Mouse (Mus musculus) urinary bladder, adult 2 months (tissue): ENCODE results near the gene Mrps34. TPM values are rescaled to one million over a fixed set of nuclear protein-coding genes. Genes with fewer than 3 reads are reported as not detected.
"Not testable (repeated sequence)": the region's sequence is repeated elsewhere in the genome, so short reads cannot be mapped to it uniquely, and the experiment has no call there.

ENCODE experiments used
- DNase-seq: peaks from one replicate; pipeline ENCODE4 v3.0.0; 2022; ENCODE audit warnings: low spot score
- polyA plus RNA-seq: library from polyadenylated mRNA; depleted of rRNA; stranded (reverse); fragments of >200 nt; gene quantifications from 2 replicates; pipeline ENCODE4 v1.2.3, GENCODE M21; 2012; rRNA removed

Gene Mrps34
- polyA plus RNA-seq, 1 experiment = 85.5 TPM

DNA sequence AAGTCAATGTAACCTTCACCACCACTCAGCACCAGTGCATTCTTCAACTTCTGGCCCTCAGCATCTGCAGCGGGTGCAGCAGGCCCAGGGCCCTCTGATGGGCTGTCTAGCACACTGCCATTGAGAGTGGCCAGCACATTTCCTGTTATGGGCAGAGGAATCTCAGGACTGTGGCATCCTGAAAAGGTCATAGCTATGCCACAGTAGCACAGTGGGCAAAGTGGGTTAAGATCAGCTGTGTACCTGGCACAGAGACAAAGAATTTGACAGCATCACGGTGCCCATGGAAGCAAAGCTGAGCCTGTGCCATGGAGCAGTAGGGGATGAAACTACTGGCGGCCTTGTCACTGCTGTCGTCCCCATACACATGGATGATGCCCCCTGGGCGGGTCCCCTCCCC lies 4.2 kb downstream of the Mrps34 start:
- no peak for DNase-seq

DNA sequence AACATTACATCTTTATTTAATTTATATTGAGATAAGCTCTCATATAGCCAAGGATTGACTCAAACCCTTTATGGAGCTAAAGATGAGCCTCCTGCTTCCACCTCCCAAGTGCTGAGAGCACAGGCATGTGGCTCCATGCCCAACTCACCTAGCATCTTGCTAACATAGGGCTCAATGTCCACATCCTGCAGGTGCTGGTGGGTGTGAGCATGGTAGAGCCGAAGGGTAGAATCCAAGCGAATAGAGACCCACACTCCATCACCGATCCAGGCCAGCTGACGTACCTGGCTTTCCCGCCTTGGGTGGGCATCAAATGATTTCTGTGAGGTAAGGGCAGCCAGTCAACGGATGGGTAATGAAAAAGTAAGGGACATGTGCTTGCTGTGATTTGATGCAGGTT lies 5.1 kb downstream of the Mrps34 start:
- no peak for DNase-seq

DNA sequence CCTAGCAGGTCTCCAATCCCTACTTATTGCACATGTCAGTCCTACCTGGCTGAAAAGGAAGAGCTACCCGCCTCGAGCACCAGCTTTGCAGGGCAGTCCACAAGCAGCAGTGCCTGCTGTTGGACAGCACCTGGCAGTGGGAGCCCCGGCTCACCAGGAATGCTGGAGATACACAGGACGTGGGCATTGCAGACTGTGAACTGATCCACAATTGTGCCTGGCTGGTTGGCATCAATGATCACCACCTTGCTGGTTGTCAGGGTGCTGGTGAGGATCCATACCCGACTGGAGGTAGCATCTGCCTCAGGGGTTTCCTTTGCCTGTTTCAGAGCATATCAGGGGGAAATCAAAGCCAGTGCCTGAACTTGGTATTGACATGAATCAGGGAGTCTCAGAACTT lies 7.2 kb downstream of the Mrps34 start:
- no peak for DNase-seq

DNA sequence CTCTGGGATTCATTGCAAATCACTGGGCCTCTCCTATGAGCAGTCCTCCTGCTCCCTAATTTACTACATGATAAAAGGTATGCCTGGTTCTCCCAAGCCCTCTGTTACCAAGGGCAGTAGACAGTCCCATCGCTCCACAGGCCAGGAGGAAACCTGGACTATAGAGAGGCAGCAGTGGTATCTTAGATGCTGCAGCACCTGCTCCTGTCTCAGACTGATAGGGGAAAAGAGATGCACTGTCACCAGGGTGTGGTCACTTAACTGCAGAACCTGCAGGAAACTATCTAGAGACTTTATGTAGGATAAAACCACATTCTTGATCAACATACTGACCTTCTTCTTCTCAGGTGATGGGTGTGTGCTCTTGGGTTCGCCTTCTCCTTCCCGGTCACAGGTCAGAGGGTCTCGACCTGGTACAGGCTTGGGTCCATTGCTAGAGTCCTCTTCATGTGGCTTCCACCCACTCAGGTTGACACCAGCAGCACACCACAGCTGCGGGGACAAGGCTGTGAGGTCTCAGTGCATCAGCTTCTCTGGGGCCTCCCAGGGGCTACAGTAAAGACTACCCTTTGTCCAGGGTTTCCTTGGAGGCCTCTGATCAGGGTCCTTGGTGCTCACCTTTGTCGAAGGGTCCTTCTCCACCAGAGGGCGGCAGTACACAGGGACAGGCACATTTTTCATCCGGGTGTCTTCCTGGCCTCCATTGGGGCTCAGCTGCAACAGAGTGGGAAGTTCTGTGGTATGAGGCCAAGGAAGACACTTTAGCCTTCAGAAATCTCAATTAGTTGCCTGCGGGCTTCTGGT lies 8.0 kb downstream of the Mrps34 start:
- DNase-seq = no peak

DNA sequence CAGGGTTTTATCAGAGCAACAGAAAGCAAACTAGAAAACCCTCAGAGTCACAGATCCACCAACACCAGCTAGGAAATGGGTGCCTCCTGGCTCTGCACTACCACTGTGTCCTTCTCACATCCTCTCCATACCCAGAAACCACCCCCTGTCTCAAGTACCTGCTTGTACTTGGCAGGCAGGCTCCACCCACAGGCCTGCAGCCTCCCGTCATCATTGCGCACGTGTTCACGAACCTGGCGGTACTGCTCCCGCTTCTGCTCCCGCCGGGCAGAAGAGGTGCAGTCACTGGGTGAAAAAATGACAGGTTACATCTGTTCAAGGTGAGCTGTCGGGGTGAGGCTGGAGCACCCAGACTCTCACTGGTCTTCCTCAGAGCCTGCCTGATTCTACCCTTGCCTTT lies 8.9 kb downstream of the Mrps34 start:
- DNase-seq = no peak

DNA sequence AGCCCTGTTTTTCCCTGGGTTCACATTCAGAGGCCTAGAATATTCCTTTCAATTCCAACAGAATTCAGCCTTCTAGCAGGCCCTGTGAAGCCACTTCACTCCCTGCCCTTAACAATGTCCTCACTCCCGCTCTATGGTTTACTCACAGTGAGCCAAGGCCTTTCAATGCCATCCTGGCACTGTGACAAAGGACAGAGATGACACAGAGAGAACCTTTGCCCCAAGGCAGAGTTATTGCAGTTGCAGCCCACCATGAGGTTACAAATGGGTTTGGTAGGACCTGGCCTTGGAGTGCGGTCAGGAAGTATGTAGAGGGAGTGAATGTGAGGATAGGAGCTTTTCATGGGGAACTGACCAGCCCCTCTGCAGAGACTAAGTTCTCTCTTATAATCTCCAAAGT lies 12.7 kb downstream of the Mrps34 start:
- DNase-seq = no peak

DNA sequence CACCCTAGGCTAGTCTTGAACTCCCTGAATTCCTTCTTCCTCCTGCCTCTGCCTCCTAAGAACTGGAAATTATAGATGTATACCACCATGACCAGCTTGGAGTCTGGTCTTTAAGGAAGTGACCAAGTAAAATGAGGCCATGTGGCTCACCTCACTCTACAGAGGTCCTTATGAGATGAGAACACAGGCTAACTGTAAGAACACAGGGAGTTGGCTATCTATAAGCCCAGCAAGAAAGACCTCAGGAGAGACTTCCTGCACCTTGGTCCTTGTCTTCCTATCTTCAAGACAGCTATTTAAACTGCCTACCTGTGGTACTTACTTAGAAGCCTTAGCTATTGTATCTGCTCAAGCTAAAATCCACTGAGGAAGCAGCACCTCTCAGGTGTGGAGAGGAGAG lies 19.1 kb downstream of the Mrps34 start:
- DNase-seq = no peak

DNA sequence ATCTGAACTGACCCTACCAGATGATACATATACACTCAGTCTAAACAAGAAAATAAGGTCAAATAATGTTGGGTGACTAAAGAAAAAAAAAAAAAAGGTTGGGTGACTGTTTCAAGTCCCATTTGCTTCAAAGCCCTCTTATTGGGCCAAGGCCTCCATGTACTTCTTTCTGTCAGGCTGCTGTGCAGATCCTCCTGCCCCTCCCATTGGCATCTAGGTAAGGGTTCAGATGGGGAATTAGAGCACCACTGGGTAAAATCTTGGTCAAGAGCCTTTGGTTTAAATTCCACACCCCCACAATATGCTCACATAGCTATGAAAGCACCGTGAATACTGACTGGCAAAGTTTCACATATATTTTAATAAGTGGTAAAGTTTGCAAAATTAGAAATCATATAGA lies 28.3 kb downstream of the Mrps34 start:
- DNase-seq = no peak

DNA sequence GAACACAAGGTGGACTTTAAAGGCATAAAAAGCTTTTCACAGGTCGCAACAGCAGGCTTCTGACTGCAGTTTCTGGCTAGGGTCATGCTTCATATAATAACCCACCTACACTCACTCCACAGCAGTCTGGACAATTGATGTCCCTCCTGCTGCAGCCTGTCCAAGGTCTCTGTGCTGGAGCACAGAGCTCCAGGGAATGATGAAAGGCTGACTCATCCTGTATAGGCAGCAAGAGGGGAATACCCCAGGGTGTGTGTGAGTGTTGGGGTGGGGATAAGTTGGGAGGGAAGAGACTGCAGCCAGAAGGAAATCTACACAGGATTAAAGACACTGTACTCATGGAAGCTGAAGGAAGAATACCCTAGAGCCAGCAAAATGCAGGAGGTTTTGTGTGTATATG lies 34.6 kb downstream of the Mrps34 start:
- no peak for DNase-seq

DNA sequence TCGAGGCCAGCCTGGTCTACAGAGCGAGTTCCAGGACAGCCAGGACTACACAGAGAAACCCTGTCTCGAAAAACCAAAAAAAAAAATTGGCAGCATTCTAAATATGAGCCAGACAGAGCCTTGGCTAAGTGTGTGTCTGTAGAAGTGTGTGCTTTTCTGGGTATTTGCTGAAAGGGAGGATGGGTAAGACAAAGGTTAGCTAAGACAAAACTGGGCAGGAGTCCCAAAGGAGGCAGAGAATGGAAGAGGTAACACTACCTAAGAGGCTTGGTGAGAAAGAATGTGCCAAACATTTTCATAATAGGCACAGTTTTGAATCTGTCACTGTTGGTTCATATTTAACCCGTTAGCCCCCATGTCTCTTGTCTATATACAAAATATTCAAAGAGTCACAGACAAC lies 37.5 kb downstream of the Mrps34 start:
- DNase-seq = no peak

DNA sequence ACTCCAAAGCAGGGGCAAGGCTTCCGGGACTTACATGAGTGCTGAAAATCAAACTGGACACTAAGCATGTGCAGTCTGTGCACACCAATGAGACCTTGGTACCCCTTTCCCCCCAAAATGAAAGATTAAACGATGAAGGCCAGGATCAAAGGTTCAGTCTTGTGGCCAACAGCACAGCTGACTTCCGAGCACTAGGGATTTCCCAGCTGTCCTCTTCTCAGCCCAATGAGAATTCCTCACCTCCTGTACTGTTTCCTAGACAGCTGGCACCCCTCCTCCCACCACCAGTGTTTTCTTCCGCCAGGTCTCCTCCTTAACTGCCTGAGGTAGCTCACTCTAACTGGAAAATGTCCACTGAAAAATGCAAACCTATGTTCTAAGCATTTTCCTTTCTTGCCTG lies 38.2 kb downstream of the Mrps34 start:
- no peak for DNase-seq

DNA sequence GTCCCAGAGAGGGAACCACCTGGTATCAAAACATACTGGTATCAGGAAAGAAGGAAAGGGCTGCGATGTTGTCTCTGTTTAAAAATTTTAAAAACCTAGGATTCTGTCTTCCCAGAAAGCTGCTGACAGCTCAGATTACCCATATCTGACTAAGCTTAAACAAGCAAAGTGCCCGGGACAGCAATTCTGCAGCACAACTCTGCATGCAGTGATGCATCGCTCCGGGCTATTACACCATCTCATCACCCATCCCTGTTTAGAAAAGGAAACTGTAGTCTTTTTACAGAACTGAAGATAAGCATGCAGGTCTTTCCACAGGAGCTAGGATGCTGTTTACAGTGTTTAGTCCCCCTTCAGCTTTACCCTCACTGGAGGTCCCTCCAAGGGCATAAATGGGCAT lies 40.0 kb downstream of the Mrps34 start:
- no peak for DNase-seq

DNA sequence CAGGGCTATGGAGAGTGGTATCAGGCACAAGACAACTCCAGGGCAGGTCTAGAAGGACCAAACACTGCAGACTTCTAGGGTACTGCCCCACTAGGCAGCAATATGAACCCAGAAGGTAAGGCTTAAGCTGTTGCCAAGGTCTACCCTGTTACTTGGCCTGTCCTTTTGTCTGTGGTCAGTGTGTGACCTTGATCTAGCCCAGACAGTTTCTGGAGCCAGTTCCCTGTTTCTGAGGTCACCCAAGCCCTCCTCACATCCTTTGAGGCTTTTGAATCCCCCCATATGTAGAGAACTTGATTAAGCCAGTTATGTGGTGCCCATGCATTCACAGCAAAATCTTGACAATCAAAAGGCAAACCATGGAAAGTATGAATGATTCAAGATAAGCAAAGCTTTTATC lies 40.8 kb downstream of the Mrps34 start:
- no peak for DNase-seq

DNA sequence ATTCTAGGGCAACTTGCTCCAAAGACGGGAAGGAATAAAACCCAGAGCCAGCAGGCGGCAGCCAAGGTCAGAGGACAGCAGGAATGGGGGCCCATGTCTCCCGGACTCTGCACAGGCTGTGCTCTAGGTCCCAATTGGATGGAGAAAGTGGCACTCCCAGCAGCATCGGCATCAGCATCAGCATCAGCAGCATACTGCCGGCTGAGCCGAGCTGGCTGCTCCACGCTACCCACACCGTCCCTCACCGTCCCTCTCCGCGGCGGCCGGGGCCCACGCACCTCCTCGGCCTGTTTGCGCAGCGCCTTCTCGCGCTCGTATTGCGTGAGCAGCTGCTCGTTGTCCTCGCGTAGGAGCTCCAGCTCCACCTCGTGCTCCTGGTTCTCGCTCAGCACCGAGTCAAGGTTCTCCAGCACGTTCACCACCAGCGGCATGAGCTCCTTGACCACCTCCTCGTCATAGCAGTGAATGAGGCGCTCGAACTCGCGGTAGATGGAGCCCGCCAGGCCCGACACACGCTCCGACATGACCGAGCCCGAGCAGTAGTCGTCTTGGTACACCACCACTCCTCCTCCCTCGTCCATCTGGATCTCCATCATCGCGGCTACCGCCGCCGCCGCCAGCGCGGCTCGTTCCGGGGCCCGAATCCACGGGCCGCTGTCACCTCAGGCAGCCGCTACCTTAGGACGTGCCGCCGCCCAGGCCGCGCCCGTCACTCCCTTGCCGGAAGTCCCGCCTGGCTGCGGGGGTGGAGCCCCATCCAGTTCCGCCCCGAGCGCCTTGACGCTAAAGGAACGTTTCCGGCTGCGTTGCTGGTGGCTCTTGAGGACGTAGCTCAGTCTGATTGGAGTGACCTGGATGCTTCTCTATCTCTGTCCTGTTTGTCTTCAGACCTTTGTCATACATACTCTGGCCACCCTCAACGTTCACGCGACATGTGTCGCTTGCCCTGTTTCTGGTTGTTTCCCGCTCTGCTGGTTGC lies 41.6 kb downstream of the Mrps34 start, which contains the start of gene Mapk8ip3:
TSS of gene Mapk8ip3 (minus strand) at position 719 of the 979 bp plus-strand sequence.
- DNase-seq = peak; percentile 91

DNA sequence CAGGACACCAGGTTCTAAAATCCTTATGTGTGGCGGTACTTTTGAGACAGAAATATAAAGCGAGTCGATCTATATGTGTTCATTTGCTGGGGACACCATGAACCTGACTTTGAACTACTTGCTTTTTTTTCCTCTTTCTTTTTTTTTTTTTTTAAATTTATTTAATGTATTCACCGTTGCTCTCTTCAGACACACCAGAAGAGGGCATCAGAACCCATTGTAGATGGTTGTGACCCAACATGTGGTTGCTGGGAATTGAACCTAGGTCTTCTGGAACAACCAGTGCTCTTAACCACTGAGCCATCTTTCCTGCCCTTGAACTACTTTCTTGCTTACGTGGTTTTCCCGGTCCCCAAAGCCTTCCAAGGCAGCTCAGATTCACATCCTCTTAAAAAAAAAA lies 42.4 kb downstream of the Mrps34 start:
- DNase-seq = no peak

DNA sequence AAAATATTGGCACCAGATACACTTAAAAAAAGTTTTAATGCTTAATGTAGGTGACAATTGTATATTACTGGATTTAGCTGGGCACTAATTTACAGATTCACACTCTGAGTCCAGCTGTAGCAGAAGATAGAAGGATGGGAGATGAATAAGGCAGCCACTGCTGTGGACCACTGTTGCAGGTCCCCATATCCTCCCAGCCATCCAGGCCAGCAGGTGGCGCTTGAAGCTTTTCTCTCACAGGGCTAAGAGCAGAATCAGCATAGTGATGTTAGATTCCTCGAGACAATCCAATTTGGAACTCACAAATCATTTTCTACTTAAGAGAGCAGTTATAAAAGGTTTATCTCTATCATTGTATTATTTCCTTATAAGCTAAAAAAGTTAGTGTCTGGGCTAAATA lies 47.5 kb downstream of the Mrps34 start:
- not testable (repeated sequence) for DNase-seq

DNA sequence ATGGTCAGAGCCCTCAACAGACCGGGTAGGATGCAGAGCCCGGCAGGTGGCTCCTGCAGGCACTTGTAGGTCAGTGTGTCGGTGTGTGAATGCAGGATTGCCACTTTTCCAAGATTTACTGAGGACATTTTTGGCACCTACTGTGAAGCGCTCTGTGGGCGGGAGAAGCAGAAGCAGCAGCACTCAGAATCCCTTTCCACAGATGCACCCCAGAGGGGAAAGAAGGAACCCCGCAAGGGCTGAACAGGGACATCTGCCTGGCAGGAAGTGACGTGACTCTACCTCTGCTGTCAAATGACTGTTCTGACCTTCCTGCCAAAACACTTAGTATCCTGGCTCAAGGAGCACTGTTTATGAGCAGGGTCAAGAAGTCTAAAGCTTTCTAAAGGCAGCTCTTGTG lies 48.1 kb downstream of the Mrps34 start:
- DNase-seq = no peak

DNA sequence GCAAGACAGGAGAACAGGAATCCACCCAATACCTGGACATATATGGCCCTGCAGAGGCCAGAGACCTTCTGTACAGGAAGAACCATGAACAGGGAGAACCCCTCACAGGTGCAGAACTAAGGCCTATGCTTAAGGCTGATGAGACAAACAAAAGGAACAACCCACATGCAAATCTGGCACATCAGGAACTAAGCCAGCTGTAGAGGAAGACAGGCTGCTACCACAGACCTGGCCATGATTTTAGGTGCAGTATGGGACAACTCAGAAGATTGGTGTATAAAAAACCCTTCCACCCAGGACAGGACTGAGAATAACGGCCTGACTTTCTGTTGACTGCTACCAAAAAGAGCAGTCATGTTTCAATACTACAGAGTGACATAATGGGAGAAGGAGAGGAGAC lies 48.7 kb downstream of the Mrps34 start:
- DNase-seq = not testable (repeated sequence)

Other genes starting within 250 kb of the Mrps34 start
- gene Slc9a3r2, start 244.8 kb upstream of the Mrps34 start, polyA plus RNA-seq = 59.2 and 63.5 TPM in 2 replicates
- gene Npw, start 236.7 kb upstream of the Mrps34 start, polyA plus RNA-seq = 0.62 and 0.80 TPM in 2 replicates
- gene Zfp598, start 225.4 kb upstream of the Mrps34 start, polyA plus RNA-seq = 42.9 and 54.2 TPM in 2 replicates
- gene Syngr3, start 205.2 kb upstream of the Mrps34 start, polyA plus RNA-seq = 0.58 and 0.62 TPM in 2 replicates
- gene Gfer, start 199.0 kb upstream of the Mrps34 start, polyA plus RNA-seq = 21.0 and 23.7 TPM in 2 replicates
- gene Noxo1, start 198.9 kb upstream of the Mrps34 start, polyA plus RNA-seq = 7.6 and 10.7 TPM in 2 replicates
- 31.4 and 34.8 TPM in 2 replicates for gene Tbl3, start 187.5 kb upstream of the Mrps34 start, polyA plus RNA-seq
- 0.18 and 0.30 TPM in 2 replicates for gene Rnf151, start 177.1 kb upstream of the Mrps34 start, polyA plus RNA-seq
- gene Rps2, start 177.0 kb upstream of the Mrps34 start, polyA plus RNA-seq = 1,660 and 1,865 TPM in 2 replicates
- gene Ndufb10, start 170.6 kb upstream of the Mrps34 start, polyA plus RNA-seq = 298 and 302 TPM in 2 replicates
- 0.19 and 0.29 TPM in 2 replicates for gene Rpl3l, start 167.3 kb upstream of the Mrps34 start, polyA plus RNA-seq
- 195 and 227 TPM in 2 replicates for gene Msrb1, start 158.5 kb upstream of the Mrps34 start, polyA plus RNA-seq
- 0.43 and 0.77 TPM in 2 replicates for gene Hs3st6, start 142.1 kb upstream of the Mrps34 start, polyA plus RNA-seq
- gene Meiob, start 90.8 kb upstream of the Mrps34 start, polyA plus RNA-seq = 0.75 and 0.83 TPM in 2 replicates
- 52.8 and 75.6 TPM in 2 replicates for gene Hagh, start 55.0 kb upstream of the Mrps34 start, polyA plus RNA-seq
- gene Fahd1, start 44.8 kb upstream of the Mrps34 start, polyA plus RNA-seq = 20.5 and 21.0 TPM in 2 replicates
- 0.94 and 1.7 TPM in 2 replicates for gene Igfals, start 29.1 kb upstream of the Mrps34 start, polyA plus RNA-seq
- gene Nubp2, start 8.8 kb upstream of the Mrps34 start, polyA plus RNA-seq = 17.6 and 22.4 TPM in 2 replicates
- gene Spsb3, start 8.5 kb upstream of the Mrps34 start, polyA plus RNA-seq = 30.2 and 34.8 TPM in 2 replicates
- 34.7 and 40.0 TPM in 2 replicates for gene Eme2, start within 50 bp of the Mrps34 start, polyA plus RNA-seq
- gene Nme3, start 1.4 kb downstream of the Mrps34 start, polyA plus RNA-seq = 64.2 and 64.4 TPM in 2 replicates
- 86.0 and 88.1 TPM in 2 replicates for gene Mapk8ip3, start 41.9 kb downstream of the Mrps34 start, polyA plus RNA-seq
- 17.8 and 22.6 TPM in 2 replicates for gene Jpt2, start 65.6 kb downstream of the Mrps34 start, polyA plus RNA-seq
- gene Cramp1l, start 120.7 kb downstream of the Mrps34 start, polyA plus RNA-seq = 15.7 and 16.0 TPM in 2 replicates
- gene Ift140, start 121.0 kb downstream of the Mrps34 start, polyA plus RNA-seq = 11.9 and 12.7 TPM in 2 replicates
- 36.2 and 42.6 TPM in 2 replicates for gene Tmem204, start 188.5 kb downstream of the Mrps34 start, polyA plus RNA-seq
- gene Telo2, start 220.9 kb downstream of the Mrps34 start, polyA plus RNA-seq = 16.8 and 18.5 TPM in 2 replicates
- gene Ptx4, start 225.6 kb downstream of the Mrps34 start, polyA plus RNA-seq = not detected in 2 replicates
- 34.2 and 35.0 TPM in 2 replicates for gene Clcn7, start 238.3 kb downstream of the Mrps34 start, polyA plus RNA-seq